Mouse (Mus musculus) erythroblast, adult 5-6 weeks (primary cell): ENCODE results near the gene Tmem129. TPM values are rescaled to one million over a fixed set of nuclear protein-coding genes. Genes with fewer than 3 reads are reported as not detected.

Experiments
- ATAC-seq: replicated peaks from 2 replicates; pipeline ENCODE4 v1.8.0; 2016; ENCODE audit warnings: moderate number of reproducible peaks, mild to moderate bottlenecking, moderate TSS enrichment, inconsistent platforms; ENCODE audit not compliant: poor library complexity, low FRiP score, severe bottlenecking
- total RNA-seq, 2 experiments: library from RNA; stranded (forward) in 1 of 2; stranded (reverse) in 1 of 2; fragments of 150-400 nt in 1 of 2; fragments of 200-764, 138-1000 nt in 1 of 2; gene quantifications; 2 replicates each; pipeline versions ENCODE4 v1.2.3 to v1.2.4; 2015 to 2017; ENCODE audit warnings: low replicate concordance in 2 of 2

The Tmem129 gene
- total RNA-seq, 2 experiments from 2014 or later, result 10.1 to 12.3 TPM

DNA sequence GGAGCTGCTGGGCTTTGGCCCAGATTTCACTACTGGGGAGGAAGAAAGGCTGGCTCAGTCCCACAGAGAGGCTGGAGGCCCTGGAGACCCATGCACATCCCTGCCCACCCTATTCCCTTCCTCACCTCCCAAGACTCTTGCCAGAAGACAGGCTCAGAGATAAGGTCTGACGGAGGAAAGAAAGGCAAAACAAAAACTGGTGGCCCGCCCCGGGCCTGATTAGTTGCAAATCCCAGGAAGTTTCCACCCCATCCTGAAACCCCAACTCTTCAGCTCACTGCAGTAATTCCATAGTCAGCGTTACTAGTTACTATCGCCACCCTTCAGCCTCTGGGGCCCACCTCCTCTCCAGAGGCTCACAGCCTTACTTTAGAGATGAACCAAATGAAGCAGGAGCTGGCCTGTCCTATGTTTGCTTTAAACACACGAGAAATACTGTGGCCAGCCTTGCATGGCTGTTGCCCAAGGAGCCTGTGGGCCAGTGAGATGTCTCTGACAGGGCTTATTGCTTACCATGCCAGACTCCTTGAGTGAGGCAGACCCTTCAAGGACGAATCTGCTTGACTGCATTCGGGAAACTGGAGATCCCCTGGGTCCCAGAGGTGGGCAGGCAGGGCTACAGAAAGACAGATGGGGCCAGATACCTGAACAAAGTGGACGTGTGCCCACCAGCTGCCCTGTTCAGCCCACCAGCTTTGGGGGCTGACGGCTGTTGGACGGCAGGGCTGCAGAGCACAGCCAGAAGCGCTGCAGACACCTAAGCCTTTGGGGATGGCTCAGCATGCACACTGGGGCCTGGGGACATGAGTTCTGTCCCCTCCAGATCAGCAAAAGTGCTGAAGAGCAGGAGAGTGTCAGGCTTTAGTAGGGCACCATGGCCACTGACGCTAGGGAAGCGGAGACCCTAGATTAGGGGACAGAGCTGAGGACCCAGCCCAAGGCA lies 30.3 kb upstream of the Tmem129 start:
- no peak for ATAC-seq

DNA sequence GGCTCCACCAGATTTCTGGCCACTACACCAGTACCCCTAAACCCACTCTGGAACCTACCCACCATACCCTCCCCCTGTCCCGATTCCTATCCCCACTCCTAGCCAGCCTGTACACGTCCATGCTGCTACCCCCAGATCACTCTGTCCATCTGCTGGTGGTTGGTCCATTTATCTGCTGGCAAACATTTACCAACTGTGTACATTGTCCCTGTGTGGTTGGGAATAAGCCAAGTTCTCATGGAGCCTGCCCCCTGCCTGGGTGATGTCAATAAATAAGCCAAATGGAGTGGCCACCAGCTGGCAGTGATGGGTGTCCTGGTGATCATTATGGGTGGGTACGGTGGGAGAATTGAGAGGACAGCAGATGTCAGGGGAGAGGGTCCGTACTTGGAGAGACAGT lies 28.9 kb upstream of the Tmem129 start:
- ATAC-seq, result no peak

DNA sequence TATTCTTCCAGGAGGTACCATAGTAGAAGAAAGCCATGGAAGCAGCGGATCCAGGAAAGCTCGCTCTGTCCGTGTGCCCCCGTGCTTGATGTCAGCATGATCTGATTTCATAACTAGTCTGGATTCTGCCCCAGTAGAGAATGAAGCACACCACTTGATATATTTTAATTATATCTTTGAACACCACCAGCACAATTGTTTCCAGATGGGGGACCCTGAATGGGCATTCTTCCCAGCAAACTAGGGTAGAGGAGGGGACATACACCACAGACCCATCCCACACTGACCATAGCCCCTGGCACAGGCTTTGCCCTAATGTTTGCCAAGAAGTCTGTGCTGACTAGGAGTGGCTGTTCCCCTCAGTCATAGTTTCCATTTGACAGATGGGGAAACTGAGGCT lies 26.7 kb upstream of the Tmem129 start:
- no peak for ATAC-seq

DNA sequence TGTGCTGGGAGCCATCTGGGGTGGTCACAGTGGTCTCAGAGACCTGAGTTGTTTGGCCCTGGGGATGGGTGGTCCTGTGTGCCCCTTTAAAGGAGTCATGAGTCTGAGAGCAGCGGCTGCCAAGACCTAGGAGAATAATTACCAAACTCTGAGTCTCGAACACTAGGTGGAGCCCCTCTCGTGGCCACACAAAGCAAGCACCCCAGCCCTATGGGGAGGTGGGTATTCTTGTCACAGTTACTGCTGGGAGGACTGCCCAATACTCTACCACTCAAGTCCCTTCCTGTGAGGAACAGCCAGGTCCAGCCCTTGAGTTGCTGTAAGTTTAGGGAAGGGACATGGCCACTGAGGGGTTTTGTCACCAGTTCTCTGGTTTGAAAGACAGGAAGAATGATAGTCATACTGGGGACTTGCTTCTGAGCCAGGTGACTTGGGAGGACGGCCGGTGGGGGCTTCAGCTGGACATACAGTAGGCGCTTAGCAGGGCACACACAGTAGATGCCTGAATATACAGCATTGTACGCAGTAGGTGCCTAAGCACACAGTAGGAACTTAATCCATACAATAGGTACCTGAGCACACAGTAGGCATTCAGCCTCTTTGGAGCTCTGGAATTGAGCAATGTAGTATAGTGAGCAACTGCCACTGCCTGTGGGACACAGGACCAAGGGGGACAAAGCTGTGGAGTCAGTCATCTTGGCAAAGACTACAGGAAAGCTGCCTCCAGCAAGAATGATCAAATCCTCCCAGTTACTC lies 25.9 kb upstream of the Tmem129 start:
- no peak for ATAC-seq

DNA sequence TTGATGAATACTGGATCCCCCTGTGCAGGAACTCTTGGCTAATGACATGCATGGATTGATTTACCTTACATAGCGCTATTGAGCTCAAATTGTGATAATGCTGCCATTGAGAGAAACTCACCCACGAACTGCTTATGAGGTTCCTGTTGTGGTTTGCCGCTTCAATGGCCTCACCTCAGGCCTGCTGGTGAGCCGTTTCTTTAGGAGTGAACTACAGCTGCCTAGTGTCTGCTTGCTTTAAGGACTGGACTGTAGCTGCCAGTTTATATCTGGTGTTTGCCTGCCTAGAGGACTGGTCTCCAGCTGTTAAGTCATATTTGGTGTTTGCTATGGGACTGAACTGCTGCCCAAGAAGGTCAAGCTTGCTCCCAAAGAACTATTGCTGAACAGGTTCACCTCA lies 24.7 kb upstream of the Tmem129 start:
- ATAC-seq, result no peak

DNA sequence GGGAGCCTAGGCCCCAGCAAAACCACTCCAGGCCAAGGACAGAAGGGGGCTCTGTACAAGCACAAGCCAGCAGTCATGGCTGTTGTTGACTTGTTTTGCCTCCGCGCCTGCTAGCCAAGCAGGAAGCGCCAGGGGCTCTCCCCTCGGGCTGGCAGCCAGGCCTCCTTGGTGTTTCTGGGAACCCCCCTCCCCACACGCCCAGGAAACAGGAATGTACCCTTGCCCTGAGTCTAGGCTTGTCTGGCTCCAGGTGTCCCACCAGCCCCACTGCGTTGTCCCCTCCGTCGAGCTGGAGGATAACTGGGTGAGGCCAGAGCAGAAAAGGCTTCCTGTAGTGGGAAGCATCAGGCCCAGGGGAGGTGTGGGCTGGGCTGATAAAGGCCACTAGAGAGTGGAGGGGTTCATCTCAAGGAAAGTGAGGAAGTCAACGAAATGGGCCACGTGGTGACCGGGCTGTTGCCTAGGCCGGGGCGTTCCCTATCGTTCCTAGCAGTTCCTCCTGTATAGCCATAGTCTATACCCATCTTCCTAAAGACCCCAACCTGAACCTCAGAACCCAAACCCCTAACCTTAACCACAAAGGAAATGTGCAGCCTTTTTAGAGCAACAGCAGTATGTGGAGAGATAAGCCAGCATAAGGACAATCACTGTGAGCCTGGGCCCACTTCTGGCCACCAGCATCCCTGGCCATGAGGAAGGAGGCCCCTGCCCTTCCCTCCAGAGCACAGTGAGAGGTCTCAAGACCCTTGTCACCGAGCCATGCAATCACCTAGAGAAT lies 23.6 kb upstream of the Tmem129 start:
- ATAC-seq, result no peak

DNA sequence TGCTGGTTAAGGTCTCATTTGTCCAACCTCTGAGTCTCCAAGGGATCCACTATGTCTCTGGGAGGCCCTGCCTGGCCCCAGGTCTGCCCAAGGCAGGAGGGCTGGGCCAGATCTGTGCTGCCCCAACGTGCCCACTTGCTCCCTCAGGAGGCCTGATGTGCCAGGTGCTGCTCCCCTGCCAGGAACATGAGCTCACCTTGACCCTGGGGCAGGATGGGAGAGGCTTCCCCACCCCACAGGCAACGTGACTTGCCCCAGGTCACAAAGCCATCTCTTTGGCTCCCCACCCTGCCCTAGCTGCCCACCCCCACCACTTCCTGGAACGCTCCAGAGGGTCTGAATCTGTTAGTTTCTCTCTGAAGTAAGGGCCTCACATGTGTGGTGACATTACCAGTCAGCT lies 22.8 kb upstream of the Tmem129 start:
- no peak for ATAC-seq

DNA sequence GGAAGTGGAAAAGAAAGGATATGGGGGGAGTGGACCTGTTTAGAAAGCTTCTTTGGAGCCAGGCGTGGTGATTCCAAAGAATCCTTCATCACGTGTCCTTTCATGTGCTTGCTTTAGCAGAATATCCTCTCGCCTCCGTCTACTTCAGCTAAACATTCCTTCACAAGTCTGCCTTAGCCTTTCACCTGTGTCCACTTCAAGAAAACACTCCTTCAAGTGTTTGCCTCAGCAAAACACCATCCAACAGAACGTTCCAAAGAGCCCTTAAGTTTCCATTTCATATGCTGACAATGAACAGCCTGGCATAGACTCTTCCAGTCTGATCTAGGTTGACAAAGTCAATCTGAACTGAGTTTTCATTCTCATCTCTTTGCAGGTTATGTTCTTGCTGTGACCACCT lies 20.0 kb upstream of the Tmem129 start:
- no peak for ATAC-seq

DNA sequence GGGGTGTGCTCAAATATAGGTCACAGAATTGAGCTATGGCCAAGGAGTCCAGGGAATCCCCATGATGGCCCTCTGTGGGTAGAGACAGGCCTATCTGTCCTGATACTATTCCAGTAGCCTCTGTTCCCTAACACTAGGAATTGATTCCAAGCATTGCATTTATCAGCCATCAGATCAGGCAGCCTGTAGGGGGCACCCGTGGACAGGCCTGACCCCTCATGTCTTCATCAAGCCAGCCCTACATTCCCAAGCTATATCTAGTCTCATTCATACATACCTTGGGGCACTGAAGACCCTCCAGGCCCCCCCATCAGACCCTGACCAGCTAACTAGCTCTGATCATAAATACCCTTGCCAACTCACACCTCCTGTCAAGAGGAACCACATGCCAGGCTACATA lies 17.7 kb upstream of the Tmem129 start:
- no peak for ATAC-seq

DNA sequence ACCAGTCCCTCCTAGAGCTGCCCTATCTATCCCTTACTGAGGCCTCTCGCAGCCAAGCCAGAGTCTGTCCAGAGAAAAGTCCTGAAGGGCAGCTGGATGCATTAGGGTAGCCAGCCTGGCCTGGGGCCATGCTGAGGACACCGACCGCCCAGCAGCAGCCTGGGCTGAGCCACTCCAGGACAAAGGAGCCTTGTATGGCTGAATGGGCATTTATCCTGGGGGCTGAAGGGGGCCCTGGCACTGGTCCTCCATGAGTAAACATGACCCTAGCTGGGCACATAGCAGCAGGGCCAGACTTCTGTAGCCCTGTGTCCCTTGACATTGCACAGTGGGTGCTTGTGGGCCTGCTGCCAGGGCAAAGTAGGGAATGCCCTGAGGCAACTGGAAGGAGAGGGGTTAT lies 16.2 kb upstream of the Tmem129 start:
- 0 out of 2 replicates have a peak, but pooled peaks have one; percentile 11 for ATAC-seq

DNA sequence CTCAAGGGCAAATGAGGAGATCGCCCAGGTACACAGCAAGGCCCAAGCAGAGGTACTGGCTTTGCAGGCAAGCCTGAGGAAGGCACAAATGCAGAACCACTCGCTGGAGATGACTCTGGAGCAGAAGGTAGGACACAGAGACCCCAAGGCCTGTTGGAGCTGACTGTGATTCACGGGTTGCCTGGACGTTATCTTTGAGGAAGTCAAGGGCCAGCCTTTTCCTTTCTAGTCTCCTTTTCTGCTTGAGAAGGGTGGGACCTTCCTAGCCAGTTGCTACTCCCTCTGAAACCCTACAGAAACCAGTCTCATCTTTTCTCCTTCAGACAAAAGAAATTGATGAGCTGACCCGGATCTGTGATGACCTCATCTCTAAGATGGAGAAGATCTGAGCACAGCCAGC lies 13.4 kb upstream of the Tmem129 start:
- ATAC-seq, result no peak

DNA sequence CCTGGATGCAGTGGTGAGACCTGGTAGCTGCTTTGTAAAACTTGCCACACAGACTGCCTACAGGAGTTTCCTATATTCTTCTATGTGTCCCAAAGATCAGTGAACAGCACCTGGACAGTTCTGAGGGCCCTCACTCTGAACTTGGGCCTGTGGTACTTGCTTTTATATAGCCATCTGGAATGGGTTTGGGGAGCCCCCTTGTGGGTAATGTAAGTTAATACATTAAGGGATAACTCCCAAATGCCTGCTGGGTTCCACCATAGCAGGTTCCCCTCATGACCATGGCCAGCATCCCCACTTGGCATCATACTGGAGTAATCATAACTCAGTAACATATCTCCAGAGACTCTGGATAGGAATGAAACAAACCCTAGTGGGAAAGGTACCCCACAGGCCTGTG lies 10.0 kb upstream of the Tmem129 start:
- ATAC-seq, result peak; percentile 66

DNA sequence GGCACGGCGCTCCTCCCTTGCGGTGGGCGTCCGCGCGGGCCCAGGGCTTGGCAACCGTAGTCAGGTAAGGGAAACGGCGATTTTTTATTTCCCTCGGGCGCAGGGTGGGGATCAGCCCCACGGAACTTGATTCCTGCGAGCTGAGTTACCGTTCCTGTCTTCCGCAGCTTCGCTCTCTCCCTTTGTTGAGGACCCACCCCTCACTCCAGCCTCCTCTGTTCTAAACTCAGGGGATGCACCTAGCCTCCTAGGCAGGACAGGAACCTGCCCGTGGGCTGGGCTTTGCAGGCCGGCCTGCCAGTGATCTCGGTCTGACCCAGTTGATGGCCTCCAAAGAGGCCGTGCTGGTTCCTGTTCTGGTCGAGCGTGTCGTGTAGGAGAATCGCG lies 441 bp upstream of the Tmem129 start:
- peak; percentile 5; the same call in 1 of the 2 replicates for ATAC-seq

DNA sequence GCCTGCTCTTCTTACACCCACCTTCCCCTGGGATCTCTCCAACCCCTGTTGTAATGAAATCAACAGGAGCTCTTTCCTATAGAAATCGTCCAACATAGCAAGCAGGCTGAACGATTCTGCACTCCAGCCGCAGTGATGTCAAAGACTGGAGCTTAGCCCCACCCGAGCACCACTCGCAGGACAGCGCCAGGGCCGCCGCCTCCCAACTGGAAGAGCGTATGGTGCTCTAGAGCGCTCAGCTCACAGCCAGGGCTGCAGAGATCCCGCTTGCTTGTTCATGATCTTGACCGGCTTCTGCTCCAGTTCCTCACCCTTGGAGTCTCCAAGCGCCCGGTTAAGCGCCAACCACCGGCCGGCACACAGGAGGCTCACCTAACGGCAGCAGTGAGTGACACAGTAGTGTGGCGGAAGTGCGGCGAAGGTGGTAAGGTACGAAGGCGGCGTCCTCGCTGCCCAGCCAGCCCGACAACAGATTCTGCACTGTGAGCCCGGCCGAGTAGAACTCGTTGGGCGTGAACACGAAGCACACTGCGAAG lies 897 bp downstream of the Tmem129 start:
- peak; percentile 53 for ATAC-seq

DNA sequence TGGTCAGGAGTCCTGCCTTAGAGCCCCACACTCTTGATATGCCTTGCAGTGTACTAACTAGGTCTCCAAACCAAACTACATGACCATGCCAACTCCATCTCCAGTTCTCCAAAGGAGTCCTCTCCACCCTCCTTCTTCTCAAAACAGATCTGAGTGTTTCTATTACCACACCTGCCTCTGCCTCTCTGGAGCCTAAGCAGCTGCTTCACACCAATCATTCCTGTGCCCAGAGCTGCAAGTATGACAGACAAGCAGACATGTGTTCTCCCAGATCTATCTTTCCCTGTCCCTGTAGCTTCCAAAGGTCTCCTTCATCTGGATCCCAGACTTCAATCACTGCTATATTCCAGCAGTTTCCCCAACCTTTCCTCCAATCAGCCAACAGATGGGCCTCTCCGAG lies 1.5 kb downstream of the Tmem129 start:
- ATAC-seq, result no peak

DNA sequence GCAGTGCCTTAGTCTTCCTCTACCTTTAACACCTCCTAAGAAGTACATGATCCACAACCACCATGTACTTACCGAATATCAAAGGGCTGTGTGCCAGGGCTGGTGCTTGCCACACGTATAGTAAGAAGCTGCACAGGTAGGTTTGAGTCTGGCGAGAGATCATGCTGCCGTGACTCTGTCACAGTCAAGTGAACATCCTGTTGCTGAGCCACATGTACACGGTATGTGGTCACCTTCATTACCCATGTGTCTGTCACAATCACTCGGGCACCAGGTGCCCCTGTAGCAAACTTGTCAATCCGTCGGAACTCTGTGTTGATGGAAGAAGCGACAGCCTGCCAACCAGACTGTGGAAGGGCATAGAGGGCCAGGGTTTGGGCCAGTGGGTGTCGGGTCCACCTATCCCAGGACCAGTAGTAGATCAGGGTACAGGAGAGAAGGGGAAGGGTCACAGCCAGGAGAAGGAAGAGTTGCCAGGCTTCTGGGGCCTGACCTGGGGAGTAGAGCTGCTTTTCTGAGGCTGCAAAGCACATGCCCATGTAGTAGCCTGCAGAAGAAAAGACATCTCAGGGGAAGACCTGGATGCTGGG lies 2.9 kb downstream of the Tmem129 start:
- no peak for ATAC-seq

DNA sequence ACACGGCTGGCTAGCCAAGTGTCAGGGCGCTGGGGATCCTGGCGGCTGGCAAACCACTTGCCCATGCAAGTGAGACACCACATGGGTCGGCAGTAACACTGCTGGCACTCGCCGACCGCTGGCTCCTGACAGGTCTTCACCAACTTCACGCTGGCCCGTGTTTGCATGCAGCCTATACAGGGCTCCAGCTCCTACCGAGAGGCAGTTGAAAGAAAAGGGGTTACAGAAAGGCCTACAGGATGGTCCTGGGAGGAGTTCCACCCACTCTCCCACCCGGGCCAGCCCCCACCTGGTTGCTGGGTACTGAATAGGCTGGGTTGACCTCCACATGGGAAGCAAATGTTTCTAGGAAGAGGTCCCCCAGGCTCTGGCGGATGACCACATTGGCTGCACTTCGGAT lies 3.8 kb downstream of the Tmem129 start:
- no peak for ATAC-seq

DNA sequence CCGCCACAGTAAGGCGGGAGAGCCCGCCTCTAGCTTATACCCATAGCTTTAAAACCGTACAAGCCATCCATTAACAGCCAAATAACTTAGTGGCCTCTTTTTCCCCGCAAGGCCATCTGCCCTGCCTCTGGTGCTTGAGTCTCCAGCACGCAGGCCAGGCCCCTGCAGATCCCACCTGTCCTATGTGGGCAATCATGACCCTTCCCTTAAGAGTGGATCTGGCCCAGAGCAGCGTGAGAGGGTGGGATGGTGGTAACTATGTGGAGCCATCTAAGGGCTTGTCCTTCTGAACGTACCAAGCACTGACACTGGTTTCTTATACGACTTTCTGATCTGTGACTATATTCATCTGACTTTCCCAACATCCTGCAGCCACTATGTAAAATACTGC lies 5.4 kb downstream of the Tmem129 start:
- no peak for ATAC-seq

DNA sequence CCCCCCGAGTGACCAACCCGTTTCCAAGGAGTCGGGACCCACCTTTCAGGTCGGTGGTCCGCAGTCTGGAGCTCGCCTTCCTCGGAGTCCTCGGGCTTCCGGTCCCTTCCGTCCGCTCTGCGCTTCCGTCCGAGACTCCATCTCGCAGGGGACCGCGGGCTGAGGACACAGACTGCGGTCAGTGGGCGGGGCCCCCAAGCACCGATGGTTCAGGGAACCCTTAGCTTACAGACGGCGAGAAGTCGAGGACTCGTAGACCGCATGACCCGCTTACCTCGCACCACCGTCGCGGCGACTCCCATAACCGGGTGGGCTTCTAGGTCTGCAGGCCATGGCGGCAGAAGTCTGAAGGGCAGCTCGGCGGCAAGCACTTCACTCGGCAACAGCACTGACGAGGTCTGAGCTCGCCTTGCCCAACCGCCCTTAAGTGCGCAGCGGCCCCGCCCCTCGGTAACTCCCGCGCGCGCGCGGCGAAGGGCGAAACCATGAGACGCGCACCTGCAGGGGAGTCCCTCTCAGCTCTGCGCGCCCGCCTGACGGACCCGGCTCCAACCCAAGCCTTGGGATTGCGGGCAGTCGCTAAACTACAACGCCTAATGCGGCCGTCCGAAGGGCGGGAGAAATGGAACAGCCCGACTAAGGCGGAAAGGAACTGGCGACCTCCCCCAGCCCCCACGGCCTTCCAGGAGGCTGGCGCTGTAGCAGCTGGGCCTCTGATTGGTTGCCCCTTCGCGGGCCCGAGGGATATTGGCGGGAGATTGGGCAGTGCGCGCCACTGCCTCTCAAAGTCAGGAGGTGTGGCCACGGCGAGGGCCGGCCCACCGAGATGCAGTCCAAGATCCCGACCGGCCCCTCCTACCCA lies 6.1 kb downstream of the Tmem129 start, which contains the start of gene Slbp:
TSS of gene Slbp (minus strand) at position 654 of the 862 bp plus-strand sequence.
- peak; percentile 84 for ATAC-seq
